Mouse (Mus musculus): ENCODE data around the gene Cacng7. TPM values are rescaled to one million over a fixed set of nuclear protein-coding genes. Genes with fewer than 3 reads are reported as not detected.
"Not testable (repeated sequence)": the region's sequence is repeated elsewhere in the genome, so short reads cannot be mapped to it uniquely, and the experiment has no call there.

The Cacng7 gene
- total RNA-seq, 1 experiment, result 14.4 TPM

DNA sequence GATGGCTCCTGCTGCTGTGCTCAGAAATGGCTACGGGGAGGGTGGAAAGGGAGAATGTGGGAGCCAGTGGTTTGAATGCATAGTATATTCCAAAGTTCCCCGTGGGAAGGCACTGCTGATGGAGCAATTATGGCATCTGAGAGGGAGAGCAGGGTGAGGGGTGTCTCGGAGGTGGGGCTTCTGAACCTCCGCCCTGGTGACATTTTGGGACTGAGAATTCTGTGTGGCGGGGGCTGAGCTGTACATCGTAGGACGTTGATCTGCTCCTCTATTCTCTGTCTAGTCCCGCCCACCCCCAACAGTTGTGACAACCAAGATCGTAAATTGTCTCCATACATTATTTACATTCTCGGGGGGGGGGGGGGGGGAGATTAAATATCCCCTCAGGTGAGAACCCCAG, 64.6 kb downstream of the Cacng7 start:
- Histone ChIP-seq H3K4me3 (ENCODE audit: insufficient read depth in 1 of 2, low read depth in 1 of 2, low read length in 2 of 2, poor library complexity in 1 of 2, severe bottlenecking in 1 of 2) (no peak overlapping the region), H3K9ac (ENCODE audit: insufficient read depth, low read depth, low read length, poor library complexity, severe bottlenecking) (no peak overlapping the region), H3K36me3 (ENCODE audit: control insufficient read depth, insufficient read depth, low read length, poor library complexity, severe bottlenecking) (no peaks in the 10 kb centered on the region; the same call in 1 of the 2 replicates), H3K27ac (ENCODE audit: insufficient read depth, low read depth, low read length, poor library complexity, severe bottlenecking) (no peak overlapping the region), H3K9me3 (ENCODE audit: control insufficient read depth, insufficient read depth, low read depth, low read length) (no peaks in the 10 kb centered on the region), H3K4me1 (ENCODE audit: control insufficient read depth in 2 of 2, insufficient read depth in 2 of 2, low read length in 2 of 2, poor library complexity in 1 of 2) (peaks cover 0 to 5% of the 10 kb centered on the region in 2 experiments; a peak in 2 of 4 replicates)
- in situ Hi-C loops (cut with MboI; ENCODE audit: low sequenced_read_pairs in 2 of 2, unreplicated experiment in 2 of 2), result no loop called here
- TF ChIP-seq MAFK (IDR thresholded peaks at IDR 0.05; ENCODE audit: insufficient read depth, low read depth, low read length), result no peak
- TF ChIP-seq ZC3H11A (IDR thresholded peaks at IDR 0.05; ENCODE audit: borderline replicate concordance, low read depth, low read length), result no peak
- no peak for TF ChIP-seq CHD2 (IDR thresholded peaks at IDR 0.05; ENCODE audit: low read depth, low read length)
- TF ChIP-seq HCFC1 (IDR thresholded peaks at IDR 0.05; ENCODE audit: borderline replicate concordance, insufficient read depth, low read length), result no peak
- no peak for TF ChIP-seq ZNF384 (IDR thresholded peaks at IDR 0.05; ENCODE audit: low read depth, low read length)
- no peak for DNase-seq (ENCODE audit: low read depth, low spot score)

GRCm38 (mm10) chr7:3397797-3398196, 65.0 kb downstream of the Cacng7 start:
- in situ Hi-C loops (cut with MboI; ENCODE audit: low sequenced_read_pairs in 2 of 2, unreplicated experiment in 2 of 2), result no loop called here
- TF ChIP-seq ZNF384 (IDR thresholded peaks at IDR 0.05; ENCODE audit: low read depth, low read length) (no peak), CHD2 (IDR thresholded peaks at IDR 0.05; ENCODE audit: low read depth, low read length) (no peak), HCFC1 (IDR thresholded peaks at IDR 0.05; ENCODE audit: borderline replicate concordance, insufficient read depth, low read length) (no peak), MAFK (IDR thresholded peaks at IDR 0.05; ENCODE audit: insufficient read depth, low read depth, low read length) (no peak), ZC3H11A (IDR thresholded peaks at IDR 0.05; ENCODE audit: borderline replicate concordance, low read depth, low read length) (no peak)
- no peaks in the 10 kb centered on the region; the same call in 1 of the 2 replicates for H3K36me3 ChIP-seq (ENCODE audit: control insufficient read depth, insufficient read depth, low read length, poor library complexity, severe bottlenecking)
- H3K4me3 ChIP-seq (ENCODE audit: insufficient read depth in 1 of 2, low read depth in 1 of 2, low read length in 2 of 2, poor library complexity in 1 of 2, severe bottlenecking in 1 of 2), result no peak overlapping the region
- no peak overlapping the region for H3K27ac ChIP-seq (ENCODE audit: insufficient read depth, low read depth, low read length, poor library complexity, severe bottlenecking)
- no peaks in the 10 kb centered on the region for H3K9me3 ChIP-seq (ENCODE audit: control insufficient read depth, insufficient read depth, low read depth, low read length)
- no peak for DNase-seq (ENCODE audit: low read depth, low spot score)
- peaks cover 0 to 5% of the 10 kb centered on the region in 2 experiments; a peak in 1 of 4 replicates for H3K4me1 ChIP-seq (ENCODE audit: control insufficient read depth in 2 of 2, insufficient read depth in 2 of 2, low read length in 2 of 2, poor library complexity in 1 of 2)
- H3K9ac ChIP-seq (ENCODE audit: insufficient read depth, low read depth, low read length, poor library complexity, severe bottlenecking), result no peak overlapping the region

- H3K36me3 ChIP-seq (ENCODE audit: control insufficient read depth, insufficient read depth, low read length, poor library complexity, severe bottlenecking); H3K9ac ChIP-seq (ENCODE audit: insufficient read depth, low read depth, low read length, poor library complexity, severe bottlenecking); H3K27ac ChIP-seq (ENCODE audit: insufficient read depth, low read depth, low read length, poor library complexity, severe bottlenecking); H3K4me3 ChIP-seq (ENCODE audit: insufficient read depth in 1 of 2, low read depth in 1 of 2, low read length in 2 of 2, poor library complexity in 1 of 2, severe bottlenecking in 1 of 2); DNase-seq (ENCODE audit: low read depth, low spot score); H3K9me3 ChIP-seq (ENCODE audit: control insufficient read depth, insufficient read depth, low read depth, low read length); in situ Hi-C loops (cut with MboI; ENCODE audit: low sequenced_read_pairs in 2 of 2, unreplicated experiment in 2 of 2); H3K4me1 ChIP-seq (ENCODE audit: control insufficient read depth in 2 of 2, insufficient read depth in 2 of 2, low read length in 2 of 2, poor library complexity in 1 of 2): not testable (repeated sequence)
Measured at GRCm38 (mm10) chr7:3398363-3398762, 65.6 kb downstream of the Cacng7 start.

DNA sequence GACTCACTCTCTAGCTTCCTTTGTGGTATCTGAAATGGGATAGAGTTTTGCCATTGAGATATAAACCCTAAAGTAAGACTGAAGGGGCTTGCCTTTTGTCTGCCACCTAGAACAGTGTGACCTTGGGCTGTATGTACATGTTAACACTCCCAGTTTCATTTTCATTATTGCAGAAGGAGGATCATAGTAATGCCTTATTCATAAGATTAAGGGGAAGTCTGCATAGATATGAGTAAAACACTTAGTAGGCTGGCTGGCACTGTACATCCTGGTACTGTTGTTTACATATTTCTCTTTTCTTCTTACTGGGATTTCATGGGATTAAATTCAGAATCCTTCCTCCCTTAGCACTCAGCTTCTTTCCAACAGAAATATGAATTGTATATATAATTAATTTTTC, 67.2 kb downstream of the Cacng7 start:
- no peak overlapping the region for H3K9ac ChIP-seq (ENCODE audit: insufficient read depth, low read depth, low read length, poor library complexity, severe bottlenecking)
- no peaks in the 10 kb centered on the region for H3K9me3 ChIP-seq (ENCODE audit: control insufficient read depth, insufficient read depth, low read depth, low read length)
- H3K27ac ChIP-seq (ENCODE audit: insufficient read depth, low read depth, low read length, poor library complexity, severe bottlenecking), result no peak overlapping the region
- TF ChIP-seq HCFC1 (IDR thresholded peaks at IDR 0.05; ENCODE audit: borderline replicate concordance, insufficient read depth, low read length) (no peak), ZC3H11A (IDR thresholded peaks at IDR 0.05; ENCODE audit: borderline replicate concordance, low read depth, low read length) (no peak)
- no peak overlapping the region for H3K4me3 ChIP-seq (ENCODE audit: insufficient read depth in 1 of 2, low read depth in 1 of 2, low read length in 2 of 2, poor library complexity in 1 of 2, severe bottlenecking in 1 of 2)
- in situ Hi-C loops (cut with MboI; ENCODE audit: low sequenced_read_pairs in 2 of 2, unreplicated experiment in 2 of 2), result no loop called here
- H3K4me1 ChIP-seq (ENCODE audit: control insufficient read depth in 2 of 2, insufficient read depth in 2 of 2, low read length in 2 of 2, poor library complexity in 1 of 2), result peaks cover 0 to 2% of the 10 kb centered on the region in 2 experiments; a peak in 1 of 4 replicates
- H3K36me3 ChIP-seq (ENCODE audit: control insufficient read depth, insufficient read depth, low read length, poor library complexity, severe bottlenecking), result no peaks in the 10 kb centered on the region
- no peak for DNase-seq (ENCODE audit: low read depth, low spot score)

GRCm38 (mm10) chr7:3409729-3410520, 77.2 kb downstream of the Cacng7 start:
- DNase-seq (ENCODE audit: low read depth, low spot score), result no peak
- H3K4me3 ChIP-seq (ENCODE audit: insufficient read depth in 1 of 2, low read depth in 1 of 2, low read length in 2 of 2, poor library complexity in 1 of 2, severe bottlenecking in 1 of 2), result no peak overlapping the region
- peaks cover 5 to 13% of the 10 kb centered on the region in 2 experiments; a peak in 1 of 4 replicates for H3K4me1 ChIP-seq (ENCODE audit: control insufficient read depth in 2 of 2, insufficient read depth in 2 of 2, low read length in 2 of 2, poor library complexity in 1 of 2)
- H3K9ac ChIP-seq (ENCODE audit: insufficient read depth, low read depth, low read length, poor library complexity, severe bottlenecking), result no peak overlapping the region
- no peaks in the 10 kb centered on the region for H3K36me3 ChIP-seq (ENCODE audit: control insufficient read depth, insufficient read depth, low read length, poor library complexity, severe bottlenecking)
- TF ChIP-seq ZNF384 (IDR thresholded peaks at IDR 0.05; ENCODE audit: low read depth, low read length) (no peak), ZC3H11A (IDR thresholded peaks at IDR 0.05; ENCODE audit: borderline replicate concordance, low read depth, low read length) (no peak), HCFC1 (IDR thresholded peaks at IDR 0.05; ENCODE audit: borderline replicate concordance, insufficient read depth, low read length) (no peak)
- H3K9me3 ChIP-seq (ENCODE audit: control insufficient read depth, insufficient read depth, low read depth, low read length), result no peaks in the 10 kb centered on the region
- no peak overlapping the region for H3K27ac ChIP-seq (ENCODE audit: insufficient read depth, low read depth, low read length, poor library complexity, severe bottlenecking)
- in situ Hi-C loops (cut with MboI; ENCODE audit: low sequenced_read_pairs in 2 of 2, unreplicated experiment in 2 of 2), result no loop called here
